Mouse (Mus musculus): ENCODE results near the gene Il2rb. TPM values are rescaled to one million over a fixed set of nuclear protein-coding genes. Genes with fewer than 3 reads are reported as not detected.

Il2rb gene
- total RNA-seq, 2 experiments from 2014 or later = 0.06 to 0.26 TPM

GRCm38 (mm10) chr15:78521892-78522291 lies 26.8 kb upstream of the Il2rb start:
- no peak for DNase-seq (ENCODE audit: low spot score)
- intact Hi-C loops (cut with DNase I) = no loop called here

- no peak for DNase-seq (ENCODE audit: low spot score)
- intact Hi-C loops (cut with DNase I) = no loop called here
These were observed 26.3 kb upstream of the Il2rb start for GRCm38 (mm10) chr15:78521331-78521730.

- intact Hi-C loops (cut with DNase I) = no loop called here
- peak; percentile 76 for DNase-seq (ENCODE audit: low spot score)
These were observed 25.1 kb upstream of the Il2rb start for GRCm38 (mm10) chr15:78520112-78520715.

GRCm38 (mm10) chr15:78518221-78518620 lies 23.1 kb upstream of the Il2rb start:
- intact Hi-C loops (cut with DNase I) = no loop called here

GRCm38 (mm10) chr15:78515759-78516158 lies 20.7 kb upstream of the Il2rb start:
- intact Hi-C loops (cut with DNase I) = loop anchor here (2.0 kb wide), 2 partner anchors 67 kb away; no protein-coding TSS in a partner anchor
- DNase-seq (ENCODE audit: low spot score) = no peak

More at GRCm38 (mm10) chr15:78518221-78518620, 23.1 kb upstream of the Il2rb start:
- DNase-seq (ENCODE audit: low spot score) = no peak

GRCm38 (mm10) chr15:78514393-78515146 lies 19.5 kb upstream of the Il2rb start:
- intact Hi-C loops (cut with DNase I) = loop anchor here (1.0 to 5.0 kb wide), 4 partner anchors 17 to 68 kb away; partner anchors contain the start of gene C1qtnf6
- peak; percentile 49 for DNase-seq (ENCODE audit: low spot score)

GRCm38 (mm10) chr15:78513019-78513418 lies 17.9 kb upstream of the Il2rb start:
- no peak for DNase-seq (ENCODE audit: low spot score)
- intact Hi-C loops (cut with DNase I) = loop anchor here (5.0 kb wide), 1 partner anchor 34 kb away; no protein-coding TSS in a partner anchor

- intact Hi-C loops (cut with DNase I) = loop anchor here (5.0 kb wide), 1 partner anchor 35 kb away; no protein-coding TSS in a partner anchor
- no peak for DNase-seq (ENCODE audit: low spot score)
These were observed 16.9 kb upstream of the Il2rb start for GRCm38 (mm10) chr15:78511951-78512350.

GRCm38 (mm10) chr15:78510736-78511135 lies 15.7 kb upstream of the Il2rb start:
- no peak for DNase-seq (ENCODE audit: low spot score)
- intact Hi-C loops (cut with DNase I) = loop anchor here (5.0 kb wide), 1 partner anchor 37 kb away; no protein-coding TSS in a partner anchor

GRCm38 (mm10) chr15:78510121-78510576 lies 15.1 kb upstream of the Il2rb start:
- intact Hi-C loops (cut with DNase I) = loop anchor here (5.0 kb wide), 1 partner anchor 37 kb away; no protein-coding TSS in a partner anchor
- no peak for DNase-seq (ENCODE audit: low spot score)

- no peak for DNase-seq (ENCODE audit: low spot score)
- intact Hi-C loops (cut with DNase I) = no loop called here
These were observed 14.3 kb upstream of the Il2rb start for GRCm38 (mm10) chr15:78509297-78509899.

GRCm38 (mm10) chr15:78508443-78508842 lies 13.4 kb upstream of the Il2rb start:
- DNase-seq (ENCODE audit: low spot score) = no peak
- intact Hi-C loops (cut with DNase I) = no loop called here

- intact Hi-C loops (cut with DNase I) = no loop called here
- DNase-seq (ENCODE audit: low spot score) = no peak
These were observed 10.5 kb upstream of the Il2rb start for GRCm38 (mm10) chr15:78505541-78505940.

GRCm38 (mm10) chr15:78504816-78505215 lies 9.7 kb upstream of the Il2rb start:
- intact Hi-C loops (cut with DNase I) = no loop called here
- DNase-seq (ENCODE audit: low spot score) = no peak

- DNase-seq (ENCODE audit: low spot score) = no peak
- intact Hi-C loops (cut with DNase I) = no loop called here
These were observed 8.9 kb upstream of the Il2rb start for GRCm38 (mm10) chr15:78504013-78504412.

- intact Hi-C loops (cut with DNase I) = no loop called here
- no peak for DNase-seq (ENCODE audit: low spot score)
These were observed 7.5 kb upstream of the Il2rb start for GRCm38 (mm10) chr15:78502437-78503132.

GRCm38 (mm10) chr15:78493401-78494010 lies 1.6 kb downstream of the Il2rb start:
- intact Hi-C loops (cut with DNase I) = no loop called here
- no peak for DNase-seq (ENCODE audit: low spot score)

GRCm38 (mm10) chr15:78491301-78491700 lies 3.8 kb downstream of the Il2rb start:
- intact Hi-C loops (cut with DNase I) = no loop called here
- no peak for DNase-seq (ENCODE audit: low spot score)

- intact Hi-C loops (cut with DNase I) = no loop called here
- no peak for DNase-seq (ENCODE audit: low spot score)
These were observed 5.2 kb downstream of the Il2rb start for GRCm38 (mm10) chr15:78489906-78490305.

GRCm38 (mm10) chr15:78489248-78489647 lies 5.8 kb downstream of the Il2rb start:
- no peak for DNase-seq (ENCODE audit: low spot score)
- intact Hi-C loops (cut with DNase I) = no loop called here
